Mouse (Mus musculus): Measurements from ENCODE around the gene Srpk1. TPM values are rescaled to one million over a fixed set of nuclear protein-coding genes. Genes with fewer than 3 reads are reported as not detected.

Srpk1 gene
- polyA plus RNA-seq, 1 experiment from 2014 or later, result 80.8 TPM

- Histone ChIP-seq H3K4me2 (ENCODE audit: low read length) (no peak overlapping the region), H3K4me1 (ENCODE audit: control insufficient read depth, insufficient read depth, low read depth, low read length) (no peaks in the 10 kb centered on the region; the same call in 1 of the 2 replicates), H3K36me3 (ENCODE audit: control insufficient read depth, insufficient read depth, low read length) (no peaks in the 10 kb centered on the region), H3K27ac (ENCODE audit: low read depth, low read length) (no peak overlapping the region), H3K9me3 (ENCODE audit: control insufficient read depth, low read length) (no peaks in the 10 kb centered on the region), H3K9ac (ENCODE audit: low read depth, low read length) (no peak overlapping the region), H3K4me3 (ENCODE audit: low read length) (no peak overlapping the region), H3K27me3 (replicated peaks; ENCODE audit: control insufficient read depth, insufficient read depth, low read length) (no peaks in the 10 kb centered on the region)
- no peak for ATAC-seq
- 81% methylated on average over 7 of the region's 7 CpGs for WGBS
Observed at GRCm38 (mm10) chr17:28637711-28638690, 15.5 kb upstream of the Srpk1 start.

DNA sequence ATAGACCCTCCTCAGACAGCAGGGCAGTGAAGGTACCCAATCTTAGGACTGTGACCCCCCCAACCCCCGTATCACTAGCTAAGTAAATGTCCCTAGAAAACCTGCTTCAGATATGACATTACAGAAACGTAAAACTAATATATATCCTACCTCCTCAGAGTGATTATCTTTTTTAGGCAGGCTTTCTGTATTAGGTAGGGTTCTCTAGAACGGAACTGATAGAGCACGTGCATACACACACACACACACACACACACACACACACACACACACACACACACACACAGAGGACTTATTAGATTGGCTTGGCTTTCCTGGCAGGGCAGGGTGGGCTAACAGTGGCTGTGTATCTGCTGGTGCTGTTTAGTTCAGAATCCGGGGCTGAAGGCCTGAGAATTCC, 13.3 kb upstream of the Srpk1 start:
- no peak overlapping the region for H3K9ac ChIP-seq (ENCODE audit: low read depth, low read length)
- 81% methylated on average over 5 of the region's 5 CpGs for WGBS
- H3K4me2 ChIP-seq (ENCODE audit: low read length), result no peak overlapping the region
- H3K27ac ChIP-seq (ENCODE audit: low read depth, low read length), result no peak overlapping the region
- no peaks in the 10 kb centered on the region for H3K9me3 ChIP-seq (ENCODE audit: control insufficient read depth, low read length)
- ATAC-seq, result no peak
- no peaks in the 10 kb centered on the region; the same call in 1 of the 2 replicates for H3K4me1 ChIP-seq (ENCODE audit: control insufficient read depth, insufficient read depth, low read depth, low read length)
- H3K4me3 ChIP-seq (ENCODE audit: low read length), result no peak overlapping the region
- no peaks in the 10 kb centered on the region for H3K27me3 ChIP-seq (replicated peaks; ENCODE audit: control insufficient read depth, insufficient read depth, low read length)
- no peaks in the 10 kb centered on the region for H3K36me3 ChIP-seq (ENCODE audit: control insufficient read depth, insufficient read depth, low read length)

DNA sequence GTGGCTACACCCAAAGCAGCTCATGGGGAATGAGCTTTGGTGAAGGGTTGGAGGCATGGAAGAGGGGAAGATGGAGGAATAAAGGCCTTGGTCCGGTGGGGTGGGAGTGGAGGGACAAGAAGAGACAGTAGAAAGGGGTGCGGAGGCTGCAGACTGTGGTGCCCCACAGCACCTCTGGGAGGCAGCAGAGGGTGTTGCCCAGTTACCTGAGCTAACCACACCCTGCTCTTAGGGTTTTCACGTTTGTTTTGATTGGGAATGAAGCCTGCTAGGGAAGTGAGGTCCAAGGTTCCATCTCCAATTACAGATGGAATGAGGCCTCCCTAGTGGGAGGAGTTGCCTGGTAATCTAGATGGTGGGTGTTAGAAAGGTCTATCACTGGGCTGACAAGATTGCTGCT, 6.6 kb upstream of the Srpk1 start:
- ATAC-seq, result no peak
- Histone ChIP-seq H3K9me3 (ENCODE audit: control insufficient read depth, low read length) (no peaks in the 10 kb centered on the region), H3K27me3 (replicated peaks; ENCODE audit: control insufficient read depth, insufficient read depth, low read length) (no peaks in the 10 kb centered on the region), H3K27ac (ENCODE audit: low read depth, low read length) (no peak overlapping the region), H3K9ac (ENCODE audit: low read depth, low read length) (no peak overlapping the region), H3K4me1 (ENCODE audit: control insufficient read depth, insufficient read depth, low read depth, low read length) (no peaks in the 10 kb centered on the region), H3K4me3 (ENCODE audit: low read length) (no peak overlapping the region), H3K36me3 (ENCODE audit: control insufficient read depth, insufficient read depth, low read length) (no peaks in the 10 kb centered on the region), H3K4me2 (ENCODE audit: low read length) (no peak overlapping the region)
- 56% methylated on average over 3 of the region's 3 CpGs for WGBS

DNA sequence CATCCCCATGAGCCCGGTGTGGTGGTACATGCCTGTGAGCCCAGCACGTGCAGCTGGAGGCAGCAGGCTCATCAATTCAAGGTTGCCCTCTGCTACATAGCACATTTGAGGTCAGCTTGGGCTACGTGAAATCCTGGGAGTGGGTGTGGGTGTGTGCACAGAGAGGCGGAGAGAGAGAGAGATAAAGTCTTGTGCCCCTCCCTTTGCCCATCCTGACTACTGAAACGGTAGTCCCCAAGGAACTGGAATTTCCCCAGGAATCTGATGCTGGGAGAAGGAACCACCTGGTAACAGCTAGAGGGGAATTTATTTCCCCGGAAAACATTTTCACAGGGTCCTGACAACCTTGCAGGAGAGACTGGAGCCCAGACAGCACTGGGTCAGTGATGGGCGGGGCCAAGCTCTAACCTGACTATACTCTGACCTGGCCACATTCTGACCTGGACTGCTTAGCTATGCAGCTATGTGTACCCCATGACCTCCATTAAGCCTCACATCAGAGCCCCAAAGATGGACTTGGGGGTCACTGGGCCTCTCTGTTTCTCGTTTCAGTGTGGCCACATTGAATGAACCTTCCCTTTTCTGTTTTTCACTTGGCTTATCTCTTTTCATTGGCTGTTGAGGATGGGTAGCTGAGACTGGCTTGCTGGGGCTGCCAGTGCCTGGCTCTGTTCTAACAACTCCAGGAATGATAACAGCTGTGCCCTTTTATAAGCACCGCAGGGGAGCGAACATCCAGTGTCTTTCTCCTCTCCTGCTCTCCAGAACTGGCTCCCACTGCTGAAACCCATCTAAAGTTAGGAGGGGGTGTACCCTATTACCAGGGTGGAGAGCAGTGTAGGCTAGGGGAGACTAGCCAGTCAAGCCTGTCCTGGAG, 6.0 kb upstream of the Srpk1 start:
- H3K27me3 ChIP-seq (replicated peaks; ENCODE audit: control insufficient read depth, insufficient read depth, low read length), result no peaks in the 10 kb centered on the region
- no peak overlapping the region for H3K4me3 ChIP-seq (ENCODE audit: low read length)
- no peaks in the 10 kb centered on the region for H3K9me3 ChIP-seq (ENCODE audit: control insufficient read depth, low read length)
- no peak for ATAC-seq
- H3K27ac ChIP-seq (ENCODE audit: low read depth, low read length), result no peak overlapping the region
- no peak overlapping the region for H3K9ac ChIP-seq (ENCODE audit: low read depth, low read length)
- H3K36me3 ChIP-seq (ENCODE audit: control insufficient read depth, insufficient read depth, low read length), result no peaks in the 10 kb centered on the region
- H3K4me2 ChIP-seq (ENCODE audit: low read length), result no peak overlapping the region
- 61% methylated on average over 10 of the region's 10 CpGs for WGBS
- no peaks in the 10 kb centered on the region for H3K4me1 ChIP-seq (ENCODE audit: control insufficient read depth, insufficient read depth, low read depth, low read length)

GRCm38 (mm10) chr17:28626937-28627336, 4.4 kb upstream of the Srpk1 start:
- H3K4me2 ChIP-seq (ENCODE audit: low read length), result no peak overlapping the region
- H3K4me1 ChIP-seq (ENCODE audit: control insufficient read depth, insufficient read depth, low read depth, low read length), result peaks cover 3% of the 10 kb centered on the region
- H3K36me3 ChIP-seq (ENCODE audit: control insufficient read depth, insufficient read depth, low read length), result no peaks in the 10 kb centered on the region
- no peak overlapping the region for H3K4me3 ChIP-seq (ENCODE audit: low read length)
- no peak overlapping the region for H3K27ac ChIP-seq (ENCODE audit: low read depth, low read length)
- 92% methylated on average over 2 of the region's 2 CpGs for WGBS
- no peaks in the 10 kb centered on the region for H3K9me3 ChIP-seq (ENCODE audit: control insufficient read depth, low read length)
- H3K27me3 ChIP-seq (replicated peaks; ENCODE audit: control insufficient read depth, insufficient read depth, low read length), result no peaks in the 10 kb centered on the region
- ATAC-seq, result no peak
- H3K9ac ChIP-seq (ENCODE audit: low read depth, low read length), result no peak overlapping the region

DNA sequence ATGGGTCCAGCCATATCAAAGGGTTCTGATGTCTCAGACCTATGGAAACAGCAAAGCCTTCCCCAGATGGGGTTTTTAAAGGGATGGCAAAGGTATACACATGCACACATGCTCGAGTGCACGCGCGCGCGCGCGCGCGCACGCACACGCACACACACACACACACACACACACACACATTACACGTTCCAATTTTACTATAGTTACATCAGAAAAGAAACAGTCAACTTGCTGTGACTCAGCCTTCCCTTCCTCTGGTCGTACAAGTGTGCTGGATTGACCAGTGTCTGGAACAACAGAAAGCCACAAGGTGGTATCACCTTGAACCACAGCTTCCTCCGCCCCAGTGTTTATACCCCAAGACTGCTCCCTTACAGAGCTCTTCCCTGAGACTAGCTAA, 2.8 kb upstream of the Srpk1 start:
- H3K36me3 ChIP-seq (ENCODE audit: control insufficient read depth, insufficient read depth, low read length), result no peaks in the 10 kb centered on the region
- no peaks in the 10 kb centered on the region for H3K9me3 ChIP-seq (ENCODE audit: control insufficient read depth, low read length)
- no peak overlapping the region for H3K4me3 ChIP-seq (ENCODE audit: low read length)
- no peak overlapping the region for H3K27ac ChIP-seq (ENCODE audit: low read depth, low read length)
- no peaks in the 10 kb centered on the region for H3K27me3 ChIP-seq (replicated peaks; ENCODE audit: control insufficient read depth, insufficient read depth, low read length)
- 93% methylated on average over 15 of the region's 15 CpGs for WGBS
- no peak for ATAC-seq
- H3K4me1 ChIP-seq (ENCODE audit: control insufficient read depth, insufficient read depth, low read depth, low read length), result peaks cover 15% of the 10 kb centered on the region
- H3K9ac ChIP-seq (ENCODE audit: low read depth, low read length), result no peak overlapping the region
- no peak overlapping the region for H3K4me2 ChIP-seq (ENCODE audit: low read length)

GRCm38 (mm10) chr17:28624841-28625240, 2.3 kb upstream of the Srpk1 start:
- Histone ChIP-seq H3K36me3 (ENCODE audit: control insufficient read depth, insufficient read depth, low read length) (no peaks in the 10 kb centered on the region), H3K9me3 (ENCODE audit: control insufficient read depth, low read length) (no peaks in the 10 kb centered on the region), H3K9ac (ENCODE audit: low read depth, low read length) (no peak overlapping the region), H3K27me3 (replicated peaks; ENCODE audit: control insufficient read depth, insufficient read depth, low read length) (no peaks in the 10 kb centered on the region), H3K4me1 (ENCODE audit: control insufficient read depth, insufficient read depth, low read depth, low read length) (peaks cover 17% of the 10 kb centered on the region), H3K4me3 (ENCODE audit: low read length) (no peak overlapping the region), H3K4me2 (ENCODE audit: low read length) (no peak overlapping the region), H3K27ac (ENCODE audit: low read depth, low read length) (no peak overlapping the region)
- 75% methylated on average over 2 of the region's 2 CpGs for WGBS
- no peak for ATAC-seq

DNA sequence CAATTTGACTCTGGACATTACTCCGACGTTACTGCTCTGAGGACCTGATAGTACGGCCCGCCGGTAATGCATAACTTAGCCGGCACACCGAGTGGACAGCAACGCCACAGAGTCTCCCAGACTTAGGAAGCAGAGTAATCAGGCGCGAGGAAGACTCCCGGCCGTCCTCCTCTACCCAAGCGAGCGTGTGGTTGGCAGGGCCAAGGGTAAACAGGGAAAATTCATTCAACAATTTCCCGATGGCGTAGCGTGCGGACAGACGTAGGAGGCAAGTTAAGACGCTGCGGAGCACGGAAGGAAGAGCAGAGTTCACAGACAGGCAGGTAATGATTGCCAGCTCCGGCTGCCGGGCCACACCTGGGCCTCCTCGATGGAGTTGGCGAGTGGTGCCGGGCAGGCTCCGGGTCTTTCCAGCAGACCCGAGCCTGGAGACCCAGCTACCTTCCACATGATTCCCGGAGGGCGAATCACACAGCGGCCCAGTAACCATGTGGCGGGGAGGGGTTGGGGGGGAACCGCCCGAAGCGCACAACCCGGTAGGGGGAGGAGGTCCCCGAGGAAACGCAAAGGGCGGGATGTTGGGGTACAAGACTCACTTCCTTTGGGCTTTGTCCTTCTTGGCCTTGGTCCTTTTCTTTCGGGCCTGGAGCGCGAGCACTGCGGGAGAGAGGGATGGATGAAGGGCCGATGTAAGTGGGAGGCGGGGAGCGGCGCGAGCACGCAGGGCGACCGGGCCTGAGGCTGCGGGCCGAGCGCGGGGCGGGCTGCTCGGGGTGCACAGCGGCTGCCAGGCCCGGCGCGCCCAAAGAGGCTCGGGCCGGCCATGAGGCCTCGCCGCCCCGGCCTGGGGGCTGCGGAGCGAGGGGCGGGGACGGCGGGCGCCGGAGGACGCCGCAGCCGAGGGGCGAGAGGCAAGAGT, 869 bp downstream of the Srpk1 start:
- no peaks in the 10 kb centered on the region for H3K9me3 ChIP-seq (ENCODE audit: control insufficient read depth, low read length)
- peak overlapping the region; percentile 81 for H3K4me2 ChIP-seq (ENCODE audit: low read length)
- peak overlapping the region; percentile 98 for H3K9ac ChIP-seq (ENCODE audit: low read depth, low read length)
- H3K36me3 ChIP-seq (ENCODE audit: control insufficient read depth, insufficient read depth, low read length), result no peaks in the 10 kb centered on the region
- ATAC-seq, result peak; percentile 77
- no peaks in the 10 kb centered on the region for H3K27me3 ChIP-seq (replicated peaks; ENCODE audit: control insufficient read depth, insufficient read depth, low read length)
- H3K27ac ChIP-seq (ENCODE audit: low read depth, low read length), result peak overlapping the region; percentile 91
- peaks cover 17% of the 10 kb centered on the region for H3K4me1 ChIP-seq (ENCODE audit: control insufficient read depth, insufficient read depth, low read depth, low read length)
- H3K4me3 ChIP-seq (ENCODE audit: low read length), result peak overlapping the region; percentile 88
- under 1% methylated on average over 60 of the region's 78 CpGs for WGBS
